Mouse (Mus musculus): Measurements from ENCODE around the gene Rpl36.

DNA sequence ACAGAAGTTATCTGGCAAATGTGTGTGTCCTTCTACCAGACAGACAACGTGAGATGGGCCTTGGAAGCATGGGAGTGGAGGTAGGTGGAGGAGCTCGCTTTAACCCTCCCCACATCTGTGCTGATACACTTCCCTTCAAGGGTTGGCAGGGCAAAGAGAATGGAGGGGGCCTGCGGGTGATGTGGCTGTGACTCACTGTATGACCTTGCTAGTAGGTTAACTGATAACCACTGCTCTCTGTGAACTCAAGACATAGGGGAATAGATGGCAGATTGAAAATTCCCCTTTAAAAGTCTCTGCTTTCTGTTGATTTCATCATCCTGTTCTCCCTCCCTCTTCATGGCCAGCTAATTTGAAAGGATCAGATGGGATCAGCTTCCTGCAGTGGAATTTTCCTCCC, 12.3 kb downstream of the Rpl36 start:
- TF ChIP-seq CTCF (IDR thresholded peaks at IDR 0.05; ENCODE audit: low read depth) (no peak), EP300 (IDR thresholded peaks at IDR 0.05; ENCODE audit: low read depth) (no peak)

All from liver, embryonic 14.5 days (tissue).